Mouse (Mus musculus): Measurements from ENCODE around the gene Reps2. TPM values are rescaled to one million over a fixed set of nuclear protein-coding genes. Genes with fewer than 3 reads are reported as not detected.

Reps2 gene
- total RNA-seq, 2 experiments from 2014 or later, result 68.0 to 89.8 TPM

- DNase-seq (ENCODE audit: low spot score in 2 of 2), result no peak
Measured at GRCm38 (mm10) chrX:162590145-162590790, 53.2 kb downstream of the Reps2 start.

- DNase-seq (ENCODE audit: low spot score in 2 of 2), result no peak
Measured at GRCm38 (mm10) chrX:162589173-162589805, 54.2 kb downstream of the Reps2 start.

GRCm38 (mm10) chrX:162584349-162584748 is 59.1 kb downstream of the Reps2 start:
- DNase-seq (ENCODE audit: low spot score in 2 of 2), result no peak

GRCm38 (mm10) chrX:162580521-162580920 is 62.9 kb downstream of the Reps2 start:
- no peak for DNase-seq (ENCODE audit: low spot score in 2 of 2)

- no peak for DNase-seq (ENCODE audit: low spot score in 2 of 2)
Measured at GRCm38 (mm10) chrX:162568439-162568838, 75.0 kb downstream of the Reps2 start.

GRCm38 (mm10) chrX:162565501-162565900 is 77.9 kb downstream of the Reps2 start:
- DNase-seq (ENCODE audit: low spot score in 2 of 2), result no peak

GRCm38 (mm10) chrX:162556459-162556841 is 87.0 kb downstream of the Reps2 start:
- no peak for DNase-seq (ENCODE audit: low spot score in 2 of 2)

- no peak for DNase-seq (ENCODE audit: low spot score in 2 of 2)
Measured at GRCm38 (mm10) chrX:162555729-162556458, 87.6 kb downstream of the Reps2 start.

- DNase-seq (ENCODE audit: low spot score in 2 of 2), result no peak
Measured at GRCm38 (mm10) chrX:162554513-162554912, 88.9 kb downstream of the Reps2 start.

GRCm38 (mm10) chrX:162552383-162552782 is 91.1 kb downstream of the Reps2 start:
- no peak for DNase-seq (ENCODE audit: low spot score in 2 of 2)

GRCm38 (mm10) chrX:162545037-162545436 is 98.4 kb downstream of the Reps2 start:
- no peak for DNase-seq (ENCODE audit: low spot score in 2 of 2)

- DNase-seq (ENCODE audit: low spot score in 2 of 2), result no peak
Measured at GRCm38 (mm10) chrX:162542576-162543227, 100.7 kb downstream of the Reps2 start.

- no peak for DNase-seq (ENCODE audit: low spot score in 2 of 2)
Measured at GRCm38 (mm10) chrX:162541961-162542360, 101.5 kb downstream of the Reps2 start.

GRCm38 (mm10) chrX:162531016-162531415 is 112.4 kb downstream of the Reps2 start:
- no peak for DNase-seq (ENCODE audit: low spot score in 2 of 2)

GRCm38 (mm10) chrX:162527240-162527639 is 116.2 kb downstream of the Reps2 start:
- peak; percentile 45 to 69 for DNase-seq (ENCODE audit: low spot score in 2 of 2)

GRCm38 (mm10) chrX:162521831-162522514 is 121.5 kb downstream of the Reps2 start:
- no peak for DNase-seq (ENCODE audit: low spot score in 2 of 2)

GRCm38 (mm10) chrX:162521197-162521596 is 122.3 kb downstream of the Reps2 start:
- no peak for DNase-seq (ENCODE audit: low spot score in 2 of 2)

- DNase-seq (ENCODE audit: low spot score in 2 of 2), result no peak
Measured at GRCm38 (mm10) chrX:162520374-162520773, 123.1 kb downstream of the Reps2 start.

- no peak for DNase-seq (ENCODE audit: low spot score in 2 of 2)
Measured at GRCm38 (mm10) chrX:162510426-162510980, 132.9 kb downstream of the Reps2 start.

GRCm38 (mm10) chrX:162505186-162505585 is 138.3 kb downstream of the Reps2 start:
- no peak for DNase-seq (ENCODE audit: low spot score in 2 of 2)

- no peak for DNase-seq (ENCODE audit: low spot score in 2 of 2)
Measured at GRCm38 (mm10) chrX:162503436-162503835, 140.0 kb downstream of the Reps2 start.
